Mouse (Mus musculus) heart, embryonic 10.5 days (tissue): ENCODE results near the gene Pbx1. TPM values are rescaled to one million over a fixed set of nuclear protein-coding genes. Genes with fewer than 3 reads are reported as not detected.

ENCODE experiments used
- DNase-seq: peaks from one replicate; pipeline ENCODE4 v3.0.0-alpha.2; 2017; ENCODE audit warnings: low spot score
- H3K27ac ChIP-seq: fragments of 300-500 bp; sonication (generic); 2 replicates; pipeline ENCODE4 v1.5.1; 2016; ENCODE audit warnings: mild to moderate bottlenecking
- H3K27me3 ChIP-seq: fragments of 300-500 bp; sonication (generic); 2 replicates; pipeline ENCODE4 v1.6.1; 2016; ENCODE audit warnings: mild to moderate bottlenecking; ENCODE audit not compliant: poor library complexity, insufficient read depth, severe bottlenecking
- H3K36me3 ChIP-seq: fragments of 300-500 bp; sonication (generic); 2 replicates; pipeline ENCODE4 v1.6.1; 2016; ENCODE audit warnings: mild to moderate bottlenecking, moderate library complexity
- H3K4me1 ChIP-seq: fragments of 300-500 bp; sonication (generic); 2 replicates; pipeline ENCODE4 v1.6.1; 2016; ENCODE audit warnings: mild to moderate bottlenecking
- H3K4me3 ChIP-seq: fragments of 300-500 bp; sonication (generic); 2 replicates; pipeline ENCODE4 v1.5.1; 2016; ENCODE audit warnings: mild to moderate bottlenecking, moderate library complexity
- H3K9me3 ChIP-seq: fragments of 300-500 bp; sonication (generic); 2 replicates; pipeline ENCODE4 v1.6.1; 2016; ENCODE audit warnings: mild to moderate bottlenecking, moderate library complexity
- WGBS: fragments of 180-500 bp; shearing (Covaris S2); methylation state at CpG from one replicate; pipeline ENCODE4 v1.1.7; 2016; 5-methylcytosine and 5-hydroxymethylcytosine counted together
- polyA plus RNA-seq: library from polyadenylated mRNA; unstranded; fragments of >200 nt; fragmentation: Nextera tagmentation; extraction: Ambion mirVana; gene quantifications from 2 replicates; pipeline ENCODE4 v1.2.1, GENCODE M21; 2016

The Pbx1 gene
- polyA plus RNA-seq, 1 experiment from 2014 or later = 29.5 TPM

DNA sequence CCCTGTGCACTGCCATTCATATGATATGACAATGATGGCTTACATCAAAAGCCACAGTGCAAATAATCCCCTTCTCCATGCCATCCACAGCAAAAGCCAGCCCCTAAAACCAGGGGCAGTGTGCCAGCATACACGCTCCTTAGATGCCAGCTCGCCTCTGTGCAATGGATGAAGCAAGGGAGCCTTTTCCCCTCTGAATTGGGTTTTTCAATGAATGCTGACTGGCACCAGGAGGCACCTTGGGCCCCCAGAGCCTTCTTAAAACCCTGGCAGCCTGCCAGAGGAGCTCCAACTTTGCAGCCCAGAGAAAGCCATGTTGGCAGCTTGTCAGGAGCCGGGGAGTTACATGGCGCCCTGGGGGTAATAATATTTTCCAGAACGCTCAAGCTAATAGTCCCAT, 186.5 kb downstream of the Pbx1 start:
- 81% methylated on average over 5 of the region's 5 CpGs for WGBS
- Histone ChIP-seq H3K4me3 (no peak overlapping the region), H3K4me1 (peaks cover 64% of the 10 kb centered on the region), H3K27ac (no peak overlapping the region), H3K27me3 (no peaks in the 10 kb centered on the region), H3K36me3 (no peaks in the 10 kb centered on the region), H3K9me3 (no peaks in the 10 kb centered on the region)
- DNase-seq = no peak

DNA sequence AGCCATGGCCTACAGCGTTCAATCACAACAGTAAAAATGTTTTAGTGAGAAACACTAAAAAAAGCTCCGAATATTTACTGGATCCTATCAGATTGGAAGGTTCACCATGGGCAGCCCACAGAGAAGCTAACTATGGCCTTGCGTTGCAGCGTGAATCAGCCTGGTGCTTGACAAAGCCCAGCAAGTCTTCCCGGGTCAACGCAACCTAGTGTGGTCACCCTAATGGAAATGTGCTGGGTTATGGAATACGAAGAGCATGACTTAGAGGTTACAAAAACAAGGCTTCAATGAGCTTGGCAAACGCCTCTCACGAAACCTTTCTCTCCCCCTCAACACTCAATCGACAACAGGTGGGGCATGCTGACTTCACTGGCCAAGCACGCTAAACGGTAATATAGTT, 188.3 kb downstream of the Pbx1 start:
- Histone ChIP-seq H3K9me3 (no peaks in the 10 kb centered on the region), H3K27me3 (no peaks in the 10 kb centered on the region), H3K4me1 (peaks cover 64% of the 10 kb centered on the region), H3K36me3 (no peaks in the 10 kb centered on the region), H3K4me3 (no peak overlapping the region), H3K27ac (no peak overlapping the region)
- no peak for DNase-seq
- WGBS = 83% methylated on average over 12 of the region's 12 CpGs

DNA sequence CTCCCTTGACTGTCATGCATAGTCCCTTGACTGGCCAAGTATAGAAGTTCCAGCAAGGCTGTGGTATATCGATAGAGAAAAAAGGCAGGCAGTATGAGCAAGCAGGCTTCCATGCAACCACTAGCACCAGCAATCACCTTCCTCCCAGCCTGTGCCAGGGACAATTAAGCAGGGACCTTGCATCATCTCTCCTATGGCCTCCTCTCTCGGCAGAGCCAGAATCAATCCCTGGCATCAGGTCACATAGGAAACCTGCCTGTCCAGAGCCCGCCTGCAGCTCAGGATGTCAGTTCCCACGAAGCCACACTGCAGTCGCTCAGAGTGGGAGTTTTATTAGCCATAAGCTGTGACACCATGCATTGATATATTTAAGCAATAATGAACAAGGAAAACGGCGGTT, 189.0 kb downstream of the Pbx1 start:
- Histone ChIP-seq H3K9me3 (no peaks in the 10 kb centered on the region), H3K27me3 (no peaks in the 10 kb centered on the region), H3K4me1 (peaks cover 62% of the 10 kb centered on the region), H3K36me3 (no peaks in the 10 kb centered on the region), H3K27ac (no peak overlapping the region), H3K4me3 (no peak overlapping the region)
- DNase-seq = no peak
- 84% methylated on average over 7 of the region's 7 CpGs for WGBS

DNA sequence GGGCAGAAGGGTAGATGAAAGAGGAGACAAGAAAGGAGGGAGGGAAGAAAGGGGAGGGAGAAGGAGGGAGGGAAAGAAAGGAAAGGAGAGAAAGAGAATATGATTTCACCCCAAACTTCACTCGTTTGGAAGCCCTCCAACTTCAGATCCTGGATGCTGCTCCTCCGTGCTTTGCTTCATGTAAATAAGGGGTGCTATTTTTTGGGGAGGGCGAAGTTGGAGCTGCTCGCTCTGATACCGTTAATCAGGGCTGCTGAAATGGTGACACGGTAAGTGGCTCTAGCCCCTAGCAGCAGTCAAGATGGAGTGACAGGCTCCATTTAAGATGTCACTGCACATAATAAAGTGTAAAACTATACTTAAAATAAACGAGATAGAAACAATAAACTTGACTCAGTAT, 190.8 kb downstream of the Pbx1 start:
- Histone ChIP-seq H3K27ac (peak overlapping the region; percentile 56; the same call in 1 of the 2 replicates), H3K36me3 (no peaks in the 10 kb centered on the region), H3K27me3 (no peaks in the 10 kb centered on the region), H3K9me3 (no peaks in the 10 kb centered on the region), H3K4me3 (no peak overlapping the region), H3K4me1 (peaks cover 56% of the 10 kb centered on the region)
- DNase-seq = no peak
- 39% methylated on average over 7 of the region's 7 CpGs for WGBS

DNA sequence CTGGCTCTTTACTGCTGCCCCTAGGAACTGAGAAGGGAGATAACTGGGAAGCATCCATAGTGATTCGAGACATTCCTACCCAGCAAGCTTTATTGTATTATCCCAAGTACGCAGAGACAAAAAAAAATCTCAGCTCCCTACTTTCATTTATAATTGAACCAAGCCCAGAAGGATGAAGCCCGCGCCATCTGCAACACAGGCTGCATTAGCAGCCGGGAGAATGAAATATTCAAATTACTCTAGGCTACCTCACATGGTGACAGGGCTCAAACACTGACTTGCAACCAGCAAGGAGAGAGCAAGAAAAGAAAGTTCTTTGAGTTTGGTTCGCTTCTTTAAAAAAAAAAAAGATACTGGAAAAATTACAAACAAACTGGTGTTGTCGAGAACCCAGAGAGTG, 191.2 kb downstream of the Pbx1 start:
- H3K4me3 ChIP-seq = no peak overlapping the region
- H3K4me1 ChIP-seq = peaks cover 58% of the 10 kb centered on the region
- H3K27me3 ChIP-seq = no peaks in the 10 kb centered on the region
- WGBS = 69% methylated on average over 7 of the region's 7 CpGs
- H3K9me3 ChIP-seq = no peaks in the 10 kb centered on the region
- H3K36me3 ChIP-seq = 0 out of 2 replicates have a peak, but pooled peaks cover 4% of the 10 kb centered on the region
- H3K27ac ChIP-seq = 0 out of 2 replicates have a peak overlapping the region, but pooled peaks have one; percentile 56
- no peak for DNase-seq

DNA sequence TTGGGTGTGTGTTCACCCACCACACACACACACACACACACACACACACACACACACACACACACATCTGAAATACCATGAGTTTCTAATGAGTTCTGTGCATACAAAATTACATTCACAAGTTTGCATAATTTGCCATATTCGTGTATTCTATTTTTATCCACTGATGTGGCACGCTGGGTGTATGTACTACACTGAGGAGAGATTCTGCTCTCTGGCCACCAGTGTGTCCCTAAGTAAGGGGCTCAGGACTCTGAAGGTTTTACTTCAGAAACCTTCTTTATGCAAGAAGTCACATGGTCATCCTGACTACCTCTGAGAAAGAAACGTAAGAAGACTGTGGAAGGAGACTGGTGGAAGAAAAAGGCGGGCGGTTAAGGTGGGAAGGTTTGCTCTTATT, 191.7 kb downstream of the Pbx1 start:
- 75% methylated on average over 5 of the region's 5 CpGs for WGBS
- no peaks in the 10 kb centered on the region for H3K9me3 ChIP-seq
- H3K36me3 ChIP-seq = 0 out of 2 replicates have a peak, but pooled peaks cover 4% of the 10 kb centered on the region
- DNase-seq = no peak
- H3K4me1 ChIP-seq = peaks cover 58% of the 10 kb centered on the region
- H3K27ac ChIP-seq = 0 out of 2 replicates have a peak overlapping the region, but pooled peaks have one; percentile 29
- H3K4me3 ChIP-seq = no peak overlapping the region
- H3K27me3 ChIP-seq = no peaks in the 10 kb centered on the region

DNA sequence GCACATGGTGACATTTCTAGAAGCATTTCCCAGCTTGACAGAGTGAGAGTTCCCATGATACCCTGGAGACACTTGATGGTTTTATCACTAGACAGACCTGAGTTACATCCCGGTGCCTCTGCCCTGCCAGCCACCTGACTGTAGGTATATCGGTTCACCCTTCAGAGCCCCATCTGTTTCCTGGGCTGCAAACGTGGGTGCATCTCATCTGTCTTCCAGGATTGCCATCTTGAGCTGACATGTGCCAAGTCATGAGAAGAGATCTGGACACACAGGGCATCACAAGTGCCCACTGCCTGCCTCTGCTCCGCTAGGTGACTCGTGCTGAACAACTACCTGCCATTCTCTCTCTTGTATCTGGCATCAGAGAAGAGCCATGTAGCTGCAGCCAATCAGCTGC, 196.0 kb downstream of the Pbx1 start:
- DNase-seq = no peak
- Histone ChIP-seq H3K27me3 (no peaks in the 10 kb centered on the region), H3K4me1 (peaks cover 50% of the 10 kb centered on the region), H3K4me3 (no peak overlapping the region), H3K27ac (no peak overlapping the region), H3K36me3 (0 out of 2 replicates have a peak, but pooled peaks cover 4% of the 10 kb centered on the region), H3K9me3 (no peaks in the 10 kb centered on the region)
- 80% methylated on average over 5 of the region's 5 CpGs for WGBS

DNA sequence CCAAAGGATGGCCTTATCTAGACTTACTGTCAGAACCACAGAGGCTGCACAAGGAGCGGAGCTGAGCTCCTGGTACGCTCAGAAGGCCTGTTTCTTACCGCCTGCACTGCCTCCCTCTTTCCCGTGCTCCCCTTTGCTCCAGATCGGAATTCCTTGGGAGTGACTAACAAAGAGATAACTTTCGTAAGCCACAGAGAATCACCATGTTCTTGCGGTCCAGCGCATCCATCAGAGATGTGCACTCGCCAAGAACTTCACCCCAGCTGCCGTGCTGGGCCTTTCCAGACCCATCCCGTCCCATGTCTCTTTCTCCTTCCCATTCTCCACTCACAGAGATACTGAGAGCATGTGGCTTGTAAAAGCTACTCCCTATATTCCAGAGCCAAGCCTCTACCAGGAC, 197.7 kb downstream of the Pbx1 start:
- 42% methylated on average over 11 of the region's 11 CpGs for WGBS
- Histone ChIP-seq H3K27ac (peak overlapping the region; percentile 42; the same call in 1 of the 2 replicates), H3K36me3 (0 out of 2 replicates have a peak, but pooled peaks cover 4% of the 10 kb centered on the region), H3K27me3 (no peaks in the 10 kb centered on the region), H3K4me1 (peaks cover 55% of the 10 kb centered on the region), H3K9me3 (no peaks in the 10 kb centered on the region), H3K4me3 (no peak overlapping the region)
- no peak for DNase-seq

DNA sequence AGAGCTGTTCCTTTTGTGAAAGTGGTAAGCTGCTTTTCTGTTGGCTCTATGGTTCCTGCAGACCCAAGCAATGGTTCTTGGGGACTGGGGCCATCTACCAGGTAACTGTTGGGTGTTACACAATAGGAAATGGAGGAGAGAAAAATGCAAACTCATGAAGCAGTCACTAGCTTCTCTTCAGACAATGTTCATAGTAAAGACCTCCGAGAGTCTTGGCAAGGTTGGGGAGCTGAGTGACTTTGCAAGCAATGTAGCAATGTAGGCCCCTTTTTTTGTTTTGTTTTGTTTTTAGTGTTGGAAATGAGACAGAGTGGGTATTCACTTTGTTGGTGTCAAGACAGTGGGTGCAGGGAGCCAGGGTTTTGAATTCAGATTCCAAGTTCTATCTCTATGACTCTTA, 198.9 kb downstream of the Pbx1 start:
- H3K27ac ChIP-seq = no peak overlapping the region
- H3K9me3 ChIP-seq = no peaks in the 10 kb centered on the region
- no peaks in the 10 kb centered on the region for H3K27me3 ChIP-seq
- H3K36me3 ChIP-seq = 0 out of 2 replicates have a peak, but pooled peaks cover 4% of the 10 kb centered on the region
- peaks cover 60% of the 10 kb centered on the region for H3K4me1 ChIP-seq
- WGBS = 86% methylated on average over 1 of the region's 1 CpGs
- H3K4me3 ChIP-seq = no peak overlapping the region
- no peak for DNase-seq

DNA sequence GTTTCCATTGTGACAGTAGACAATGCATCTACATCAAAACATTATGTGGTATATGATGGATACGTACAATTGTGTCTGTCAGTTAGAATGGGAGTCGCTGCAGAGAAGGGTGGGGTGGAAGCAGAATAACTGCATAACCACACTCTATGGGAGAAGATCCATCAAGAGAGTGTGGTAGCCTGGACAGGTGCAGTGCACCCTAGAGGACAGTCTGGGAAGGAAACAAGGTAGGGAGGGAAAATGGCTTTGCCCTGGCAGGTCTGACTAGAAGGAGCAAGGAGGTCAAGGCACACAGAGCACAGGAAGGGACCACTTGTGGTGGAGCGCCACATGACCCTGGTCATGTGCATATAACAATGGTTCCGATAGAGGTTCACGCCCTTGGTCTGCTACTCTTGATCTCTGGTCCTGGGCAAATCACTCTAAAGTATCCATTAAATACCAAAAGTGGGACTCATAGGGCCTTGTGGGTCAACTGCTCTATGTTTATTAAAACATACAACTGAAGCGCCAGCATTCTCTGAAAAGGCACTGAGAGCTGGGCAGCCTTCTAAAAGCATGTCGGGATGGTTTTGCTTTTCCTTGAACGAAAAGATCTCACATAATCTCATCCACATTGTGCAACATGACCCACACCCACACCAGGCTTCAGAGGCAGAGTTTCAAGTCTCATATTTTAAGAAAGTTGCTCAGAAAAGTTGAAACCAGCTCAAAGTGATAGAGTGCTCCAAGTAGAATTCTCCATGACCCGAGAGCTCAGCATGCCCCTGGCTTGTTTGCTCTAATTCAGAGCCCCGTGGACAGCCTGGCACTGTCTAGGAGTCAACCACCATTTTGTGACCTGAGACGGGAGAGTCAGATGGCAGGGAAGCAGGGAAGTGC, 200.3 kb downstream of the Pbx1 start:
- no peak overlapping the region for H3K4me3 ChIP-seq
- no peak overlapping the region for H3K27ac ChIP-seq
- 92% methylated on average over 11 of the region's 11 CpGs for WGBS
- peaks cover 53% of the 10 kb centered on the region for H3K4me1 ChIP-seq
- no peaks in the 10 kb centered on the region for H3K27me3 ChIP-seq
- DNase-seq = no peak
- H3K36me3 ChIP-seq = 0 out of 2 replicates have a peak, but pooled peaks cover 4% of the 10 kb centered on the region
- no peaks in the 10 kb centered on the region for H3K9me3 ChIP-seq

DNA sequence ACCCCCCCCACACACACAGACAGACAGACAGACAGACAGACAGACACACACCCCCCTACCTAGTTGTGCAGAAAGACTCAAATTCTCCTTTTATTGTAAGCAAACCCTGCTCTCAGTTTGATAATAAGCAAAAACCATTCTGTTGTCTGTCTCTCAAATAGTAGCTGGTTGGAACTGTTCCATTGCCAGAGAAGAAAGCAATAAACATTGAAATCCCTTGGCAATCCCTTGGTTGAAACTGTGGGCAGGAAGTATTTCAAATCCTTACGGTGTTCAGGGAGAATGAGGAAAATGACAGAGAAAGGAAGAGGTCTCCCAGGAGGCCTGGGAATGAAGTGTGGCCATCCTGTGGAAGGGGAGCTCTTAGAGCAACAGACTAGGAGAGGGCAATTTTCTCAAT, 201.2 kb downstream of the Pbx1 start:
- Histone ChIP-seq H3K4me1 (peaks cover 48% of the 10 kb centered on the region), H3K9me3 (no peaks in the 10 kb centered on the region), H3K27ac (0 out of 2 replicates have a peak overlapping the region, but pooled peaks have one; percentile 49), H3K27me3 (no peaks in the 10 kb centered on the region), H3K36me3 (no peaks in the 10 kb centered on the region), H3K4me3 (no peak overlapping the region)
- DNase-seq = no peak
- 63% methylated on average over 1 of the region's 1 CpGs for WGBS

DNA sequence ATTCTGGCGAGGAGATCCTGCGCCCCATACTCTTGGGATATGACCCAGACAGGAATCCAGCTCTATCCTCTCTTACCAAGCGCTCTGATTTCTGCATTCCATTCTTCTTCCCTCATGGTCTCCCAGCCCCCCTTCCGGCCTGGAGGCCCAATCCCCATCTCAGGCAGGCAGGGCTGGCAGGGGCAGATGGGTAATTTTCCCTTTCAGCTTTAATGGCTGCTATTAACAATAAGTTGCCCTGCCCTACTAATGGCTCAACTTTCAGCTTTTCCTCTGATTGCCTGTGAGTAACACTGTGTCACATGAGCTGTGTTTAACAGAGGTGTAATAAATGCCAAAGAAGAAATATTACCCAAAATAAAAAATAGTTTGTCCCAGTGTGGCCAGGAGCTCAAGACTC, 201.9 kb downstream of the Pbx1 start:
- 57% methylated on average over 4 of the region's 4 CpGs for WGBS
- no peak for DNase-seq
- Histone ChIP-seq H3K9me3 (no peaks in the 10 kb centered on the region), H3K36me3 (no peaks in the 10 kb centered on the region), H3K4me3 (no peak overlapping the region), H3K27me3 (no peaks in the 10 kb centered on the region), H3K4me1 (peaks cover 41% of the 10 kb centered on the region), H3K27ac (peak overlapping the region; percentile 49; the same call in 1 of the 2 replicates)

DNA sequence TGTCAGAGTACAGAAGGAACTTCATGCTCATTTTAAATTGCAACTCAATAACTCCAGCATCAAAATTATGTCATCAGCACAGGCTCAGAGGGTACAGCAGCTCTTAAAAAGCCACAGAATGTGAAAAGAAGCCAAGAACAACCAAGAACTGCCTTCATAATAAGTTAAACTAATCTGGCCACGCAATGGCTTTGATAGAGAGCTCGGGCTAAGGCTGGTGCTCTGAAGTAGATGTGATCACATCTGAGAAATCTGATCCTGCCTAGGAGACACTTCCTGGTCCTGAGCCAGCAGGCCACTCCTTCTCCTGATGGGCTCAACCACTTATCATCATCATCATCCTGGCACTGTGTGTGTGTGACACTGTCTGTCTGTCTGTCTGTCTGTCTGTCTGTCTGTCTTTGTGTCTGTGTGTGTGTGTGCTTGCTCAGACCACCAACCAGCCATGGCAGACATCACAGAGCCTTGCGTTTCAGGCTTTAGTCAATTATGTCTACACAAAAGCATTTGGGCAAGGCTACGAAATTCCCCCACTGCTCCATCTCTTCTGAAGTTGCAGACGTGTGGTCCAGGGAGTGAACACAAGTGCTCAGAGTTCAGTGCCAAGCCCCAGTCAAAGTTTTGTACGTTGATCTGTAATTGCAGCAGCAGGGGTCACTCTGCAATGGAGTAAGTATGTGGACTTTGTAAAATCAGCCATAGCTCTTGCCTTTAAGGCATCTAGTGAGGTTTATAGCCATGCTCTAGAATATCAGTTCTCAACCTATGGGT, 203.1 kb downstream of the Pbx1 start:
- no peaks in the 10 kb centered on the region for H3K27me3 ChIP-seq
- 83% methylated on average over 6 of the region's 6 CpGs for WGBS

More for the DNA sequence above, 203.1 kb downstream of the Pbx1 start:
- Histone ChIP-seq H3K4me1 (peaks cover 32% of the 10 kb centered on the region), H3K4me3 (no peak overlapping the region), H3K36me3 (no peaks in the 10 kb centered on the region), H3K27ac (no peak overlapping the region), H3K9me3 (no peaks in the 10 kb centered on the region)
- DNase-seq = no peak
